ENCODE assay signal across 18 mouse cellular contexts in the genomic region with DNA sequence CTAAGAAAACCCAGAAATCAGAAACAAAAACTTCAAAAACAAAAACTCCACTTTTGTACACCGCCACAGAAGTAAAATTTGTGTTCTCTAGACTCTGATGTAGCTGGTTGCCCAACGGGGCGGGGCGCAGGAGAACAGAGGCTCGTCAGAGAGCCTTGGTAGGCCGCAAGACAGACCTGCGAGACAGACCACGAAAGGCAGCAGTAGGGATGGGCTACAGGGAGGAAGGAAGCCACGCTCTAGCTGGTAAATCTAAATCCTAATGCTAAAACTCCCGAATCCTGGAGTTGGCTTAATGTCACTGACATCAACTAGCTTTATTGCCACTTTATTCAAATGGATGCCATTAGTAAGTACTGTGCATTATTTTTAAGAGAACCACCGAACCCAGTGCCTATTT.
"Had no signal": no experiment of that assay in that cellular context is flagged by ENCODE, and none has a peak within 500 bp of the region (broad histone marks: within the 10 kb centered on the region; RNA-seq: fewer than 3 reads in every experiment).

No protein-coding gene starts in this region.

- H3K4me3 ChIP-seq: liver, embryonic 13.5 days; liver, embryonic 15.5 days; lung, embryonic 15.5 days; midbrain, embryonic 10.5 days; midbrain, embryonic 12.5 days; myocyte; neural tube, embryonic 12.5 days; stomach, embryonic 15.5 days had no signal

- H3K9ac ChIP-seq: liver, embryonic 13.5 days; liver, embryonic 15.5 days; liver, postnatal 0 days; lung, embryonic 15.5 days; midbrain, embryonic 12.5 days; neural tube, embryonic 12.5 days; stomach, embryonic 15.5 days had no signal

- H3K27ac ChIP-seq: liver, embryonic 13.5 days; liver, embryonic 15.5 days; lung, embryonic 15.5 days; macrophage; midbrain, embryonic 10.5 days; midbrain, embryonic 12.5 days; neural tube, embryonic 12.5 days; stomach, embryonic 15.5 days; stomach, postnatal 0 days had no signal

- H3K4me1 ChIP-seq: liver, embryonic 13.5 days; liver, embryonic 15.5 days; lung, embryonic 15.5 days; midbrain, embryonic 12.5 days; neural tube, embryonic 12.5 days; stomach, embryonic 15.5 days had no signal

- H3K9me3 ChIP-seq: liver, embryonic 13.5 days; liver, embryonic 15.5 days; lung, embryonic 15.5 days; midbrain, embryonic 10.5 days; midbrain, embryonic 12.5 days; neural tube, embryonic 12.5 days; stomach, embryonic 15.5 days had no signal

- H3K4me2 ChIP-seq: liver, embryonic 13.5 days; liver, embryonic 15.5 days; lung, embryonic 15.5 days; midbrain, embryonic 12.5 days; neural tube, embryonic 12.5 days; stomach, embryonic 15.5 days had no signal

- DNase-seq: liver, embryonic 13.5 days; liver, postnatal 0 days; lung, adult 2 months; lung, postnatal 14 days; lung, postnatal 36 days; midbrain, embryonic 14.5 days; right cerebral cortex, postnatal 14 days; thymus, adult 2 months; thymus, postnatal 36 days had no signal

- H3K27me3 ChIP-seq: liver, embryonic 13.5 days; liver, embryonic 15.5 days; lung, embryonic 15.5 days; midbrain, embryonic 12.5 days; neural tube, embryonic 12.5 days; stomach, embryonic 15.5 days had no signal
